Mouse (Mus musculus): ENCODE data around the gene Smarcb1.

Gene Smarcb1

GRCm38 (mm10) chr10:75934991-75935390, 13.6 kb upstream of the Smarcb1 start:
- DNase-seq (ENCODE audit: low spot score), result no peak

GRCm38 (mm10) chr10:75932891-75933290, 11.5 kb upstream of the Smarcb1 start, which contains the start of gene Chchd10:
Gene Chchd10, plus strand, starts transcription at chr10:75933130.
- DNase-seq (ENCODE audit: low spot score), result no peak

- no peak for DNase-seq (ENCODE audit: low spot score)
These were observed 10.8 kb upstream of the Smarcb1 start for GRCm38 (mm10) chr10:75932081-75932678.

- DNase-seq (ENCODE audit: low spot score), result no peak
These were observed 9.9 kb upstream of the Smarcb1 start for GRCm38 (mm10) chr10:75931311-75931710.

GRCm38 (mm10) chr10:75930304-75930703, 8.9 kb upstream of the Smarcb1 start:
- no peak for DNase-seq (ENCODE audit: low spot score)

- no peak for DNase-seq (ENCODE audit: low spot score)
These were observed 5.0 kb upstream of the Smarcb1 start for GRCm38 (mm10) chr10:75926396-75926795.

GRCm38 (mm10) chr10:75924324-75924723, 2.9 kb upstream of the Smarcb1 start:
- DNase-seq (ENCODE audit: low spot score), result no peak

GRCm38 (mm10) chr10:75921726-75922560, 526 bp upstream of the Smarcb1 start:
- DNase-seq (ENCODE audit: low spot score), result no peak

GRCm38 (mm10) chr10:75919026-75919425, 2.4 kb downstream of the Smarcb1 start:
- DNase-seq (ENCODE audit: low spot score), result no peak

GRCm38 (mm10) chr10:75916840-75917239, 4.6 kb downstream of the Smarcb1 start:
- no peak for DNase-seq (ENCODE audit: low spot score)

- no peak for DNase-seq (ENCODE audit: low spot score)
These were observed 5.9 kb downstream of the Smarcb1 start for GRCm38 (mm10) chr10:75915557-75915956.

GRCm38 (mm10) chr10:75913013-75913589, 8.3 kb downstream of the Smarcb1 start:
- DNase-seq (ENCODE audit: low spot score), result no peak

GRCm38 (mm10) chr10:75910698-75911097, 10.7 kb downstream of the Smarcb1 start:
- DNase-seq (ENCODE audit: low spot score), result no peak

GRCm38 (mm10) chr10:75906882-75907281, 14.5 kb downstream of the Smarcb1 start:
- no peak for DNase-seq (ENCODE audit: low spot score)

- no peak for DNase-seq (ENCODE audit: low spot score)
These were observed 17.0 kb downstream of the Smarcb1 start for GRCm38 (mm10) chr10:75904391-75904790.

- no peak for DNase-seq (ENCODE audit: low spot score)
These were observed 22.6 kb downstream of the Smarcb1 start for GRCm38 (mm10) chr10:75898846-75899245.

- DNase-seq (ENCODE audit: low spot score), result no peak
These were observed 23.3 kb downstream of the Smarcb1 start for GRCm38 (mm10) chr10:75898039-75898564.

- peak; percentile 42 for DNase-seq (ENCODE audit: low spot score)
These were observed 24.0 kb downstream of the Smarcb1 start for GRCm38 (mm10) chr10:75897373-75897772.

GRCm38 (mm10) chr10:75896208-75896607, 25.2 kb downstream of the Smarcb1 start:
- no peak for DNase-seq (ENCODE audit: low spot score)

GRCm38 (mm10) chr10:75895730-75896129, 25.7 kb downstream of the Smarcb1 start:
- DNase-seq (ENCODE audit: low spot score), result no peak

- no peak for DNase-seq (ENCODE audit: low spot score)
These were observed 26.8 kb downstream of the Smarcb1 start for GRCm38 (mm10) chr10:75894601-75895000.

- peak; percentile 93 for DNase-seq (ENCODE audit: low spot score)
These were observed 28.2 kb downstream of the Smarcb1 start, which contains the start of gene Derl3 for GRCm38 (mm10) chr10:75893089-75893750. Gene Derl3, plus strand, starts transcription at chr10:75893413.
